Mouse (Mus musculus) adrenal gland, adult 18-20 months (tissue): ENCODE data around the gene Mctp1. TPM values are rescaled to one million over a fixed set of nuclear protein-coding genes. Genes with fewer than 3 reads are reported as not detected.
A peak's percentile ranks its signal among the peaks of the same experiment; 100 is the strongest.

Experiments
- DNase-seq, 2 experiments: peaks; one replicate each; pipeline ENCODE4 v3.0.0; 2021 to 2022; ENCODE audit warnings: low spot score in 2 of 2
- total RNA-seq, 2 experiments: library from RNA; stranded (reverse); gene quantifications; 1 replicate in 1 of 2; 2 replicates in 1 of 2; pipeline ENCODE4 v1.2.3; 2021

Mctp1 gene
- total RNA-seq, 2 experiments from 2014 or later = 1.2 to 2.4 TPM

- DNase-seq = no peak
These were observed 208.6 kb downstream of the Mctp1 start for GRCm38 (mm10) chr13:76592908-76593307.

GRCm38 (mm10) chr13:76597005-76597404, 212.7 kb downstream of the Mctp1 start:
- DNase-seq = no peak

DNA sequence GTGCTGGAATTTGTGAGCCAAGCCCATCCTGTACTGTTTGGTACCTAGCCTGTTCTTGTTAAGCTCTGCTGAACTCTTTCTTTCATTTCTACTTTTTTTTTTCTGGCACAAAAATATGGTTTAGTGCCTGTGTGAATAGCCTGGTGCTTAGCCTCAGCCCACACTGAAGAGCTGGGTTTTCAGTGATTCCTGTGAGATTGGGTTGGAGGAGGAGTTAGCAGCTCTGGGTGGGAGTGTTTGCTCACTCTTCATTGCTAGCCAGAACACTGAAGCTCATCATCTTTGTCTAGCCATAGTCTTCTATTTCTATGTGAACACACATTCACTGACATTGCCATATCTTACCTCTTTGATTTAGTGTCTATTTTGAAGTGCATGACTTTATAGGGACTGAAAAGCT, 225.1 kb downstream of the Mctp1 start:
- DNase-seq = no peak

- DNase-seq = no peak
These were observed 227.2 kb downstream of the Mctp1 start for GRCm38 (mm10) chr13:76611499-76611898.

DNA sequence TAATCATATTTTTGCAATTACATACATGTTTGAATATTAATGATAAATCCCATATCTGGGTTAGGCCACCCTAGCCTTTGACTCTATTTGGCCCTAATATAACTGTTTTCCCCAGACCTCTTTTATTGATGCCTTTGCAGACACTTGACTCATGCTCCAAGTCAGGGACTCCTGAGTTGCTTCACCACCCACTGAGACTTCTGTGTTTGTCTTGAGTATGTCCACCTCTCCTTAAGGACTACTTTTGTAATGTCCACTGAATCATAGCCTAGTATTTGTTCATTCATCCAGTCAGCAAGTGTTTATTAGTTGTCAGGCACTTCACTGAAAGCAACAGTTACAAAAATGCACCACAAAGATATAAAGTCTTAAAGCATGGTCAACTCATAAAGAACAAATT, 235.8 kb downstream of the Mctp1 start:
- DNase-seq = no peak

DNA sequence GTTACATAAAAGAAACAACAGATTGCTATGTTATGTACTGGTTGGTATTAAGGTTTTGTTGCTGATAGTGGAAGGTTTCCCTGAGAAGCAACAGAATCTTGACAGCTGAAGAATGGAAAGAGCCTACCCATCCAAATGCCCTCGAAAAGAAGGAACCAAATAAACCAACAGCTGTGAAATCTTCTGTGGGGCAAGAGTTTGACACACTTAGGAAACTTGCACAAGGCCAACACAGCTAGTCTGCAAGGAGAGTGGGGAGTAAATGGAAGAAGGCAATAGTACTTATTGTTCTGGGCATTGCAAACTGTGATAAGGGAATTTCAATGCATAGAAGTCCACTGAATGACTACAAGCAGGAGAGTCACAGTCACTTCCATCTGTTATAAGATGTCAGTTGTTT, 236.2 kb downstream of the Mctp1 start:
- DNase-seq = no peak

DNA sequence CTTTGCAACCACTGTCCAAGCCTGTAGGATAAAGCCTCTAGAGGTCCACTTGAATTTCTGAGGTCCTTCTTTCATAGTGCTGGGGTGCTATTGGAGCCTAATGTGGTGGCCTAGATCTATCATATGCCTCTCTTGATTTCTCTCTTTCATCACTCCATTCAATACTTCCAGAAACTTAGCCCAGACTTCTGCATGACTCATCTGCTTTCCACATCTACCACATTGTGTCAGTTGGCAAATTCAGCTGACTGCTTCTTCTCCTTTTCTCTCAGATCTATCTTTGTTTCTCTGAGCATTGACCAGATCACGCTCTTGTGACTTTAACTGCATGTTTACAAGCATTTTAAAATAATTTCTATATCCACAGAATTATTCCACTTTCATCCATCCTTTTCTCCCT, 249.4 kb downstream of the Mctp1 start:
- no peak for DNase-seq

DNA sequence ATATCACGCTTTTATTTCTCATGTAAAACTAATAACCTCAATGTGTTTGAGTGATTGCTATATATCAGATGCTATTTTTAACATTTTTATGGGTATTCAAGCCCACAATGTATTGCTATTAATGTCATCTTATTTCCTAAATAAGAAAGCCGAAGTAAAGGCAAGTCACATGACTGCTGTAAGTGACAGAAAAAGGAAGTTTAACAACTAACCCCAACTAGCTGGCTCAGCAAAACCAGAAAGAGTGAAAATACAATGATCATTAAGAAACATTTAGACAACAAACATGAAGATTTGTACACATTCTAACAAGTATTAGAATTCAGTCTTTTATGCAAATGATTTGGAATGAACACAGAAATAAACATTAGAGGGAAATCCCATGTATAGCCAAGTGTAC, 253.9 kb downstream of the Mctp1 start:
- no peak for DNase-seq

- no peak for DNase-seq
These were observed 275.2 kb downstream of the Mctp1 start for GRCm38 (mm10) chr13:76659523-76659922.

- DNase-seq = no peak
These were observed 297.0 kb downstream of the Mctp1 start for GRCm38 (mm10) chr13:76681286-76681685.

- DNase-seq = no peak
These were observed 305.0 kb downstream of the Mctp1 start for GRCm38 (mm10) chr13:76689349-76689748.

DNA sequence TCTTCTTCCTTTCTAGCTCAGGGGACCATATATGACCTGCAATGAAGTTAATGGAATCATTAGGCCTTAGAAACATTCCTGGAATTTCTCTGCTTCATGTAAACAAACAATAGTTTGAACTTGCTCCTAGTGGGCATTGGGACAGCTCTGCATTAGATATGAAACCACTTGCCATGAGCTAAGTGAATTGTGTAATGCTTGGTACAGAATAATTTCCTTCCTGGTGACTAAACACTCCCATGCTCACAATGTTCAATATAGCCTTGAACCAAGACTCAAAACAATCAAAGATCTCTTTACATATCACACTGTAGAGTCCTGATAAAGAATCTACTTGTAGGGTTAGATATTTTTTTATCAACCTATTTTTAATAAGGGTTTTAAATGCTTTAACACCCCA, 305.8 kb downstream of the Mctp1 start:
- DNase-seq = no peak

DNA sequence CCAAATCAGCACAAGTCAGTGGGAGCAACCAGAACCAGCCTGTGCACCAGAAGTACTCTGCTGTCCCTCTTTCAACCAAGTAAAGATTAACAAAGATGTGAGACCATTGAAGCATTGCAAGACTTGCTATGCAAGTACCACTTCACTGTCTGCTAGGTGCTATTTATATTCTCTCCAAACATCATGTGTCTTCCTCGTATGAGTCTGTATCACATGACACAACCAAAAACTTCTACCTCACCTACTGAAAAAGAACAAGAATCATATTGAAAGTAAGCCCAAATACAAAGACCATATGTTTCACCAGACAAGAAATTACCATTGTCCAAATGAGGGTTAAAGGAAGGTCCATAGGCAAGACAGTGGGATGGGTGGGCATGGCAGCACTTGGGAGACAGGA, 306.4 kb downstream of the Mctp1 start:
- no peak for DNase-seq

DNA sequence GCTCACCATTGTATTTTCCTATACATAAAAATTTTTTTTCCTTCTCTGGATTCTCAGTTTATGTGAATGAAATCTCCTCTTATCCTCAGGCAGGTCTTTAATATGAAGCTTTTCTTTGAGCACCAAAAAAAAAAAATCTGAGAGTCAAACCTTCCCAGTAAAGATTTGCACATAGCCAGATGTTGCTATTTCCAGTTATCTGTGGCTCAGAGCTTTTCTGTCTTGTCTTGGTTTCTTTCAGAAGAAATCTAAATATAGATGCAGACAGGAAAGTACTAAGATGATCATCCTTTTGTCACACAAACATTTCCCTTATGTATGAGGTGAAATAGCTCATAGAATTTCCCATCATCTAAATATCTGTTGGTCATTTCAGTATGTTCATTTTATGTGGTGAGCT, 349.7 kb downstream of the Mctp1 start:
- no peak for DNase-seq

GRCm38 (mm10) chr13:76750663-76751429, 366.5 kb downstream of the Mctp1 start:
- DNase-seq = no peak

DNA sequence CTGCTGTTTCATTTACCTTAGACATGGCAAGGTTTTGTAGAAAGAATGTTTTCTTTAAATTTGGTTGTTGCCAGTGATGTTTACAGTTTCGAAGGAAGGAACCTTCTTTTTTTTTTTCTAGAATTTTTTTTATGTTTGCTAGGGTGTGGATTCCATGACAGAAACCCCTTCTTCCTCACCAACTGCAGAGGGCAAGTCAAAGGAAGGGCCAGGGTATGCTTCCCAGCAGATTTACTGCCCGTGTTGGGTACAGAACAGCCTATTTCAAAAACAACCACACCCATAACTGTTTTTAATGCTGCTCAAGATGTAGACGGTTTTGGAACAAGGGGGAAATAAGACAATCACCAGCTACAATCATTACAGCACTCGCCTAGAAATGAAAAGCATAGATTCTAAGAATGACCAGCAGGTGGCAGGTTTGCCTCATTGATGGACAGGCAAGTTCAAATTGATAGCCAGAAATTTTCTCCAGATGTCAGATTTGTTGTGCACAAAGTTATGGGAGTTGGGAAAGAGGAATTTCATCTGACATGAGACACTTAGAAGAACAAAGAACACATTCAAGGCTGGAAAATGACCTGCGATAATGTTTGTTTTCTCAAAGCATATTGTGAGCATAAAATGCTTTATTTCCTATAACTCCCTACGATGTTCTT, 375.6 kb downstream of the Mctp1 start:
- DNase-seq = peak in 1 of 2 experiments; percentile 5

DNA sequence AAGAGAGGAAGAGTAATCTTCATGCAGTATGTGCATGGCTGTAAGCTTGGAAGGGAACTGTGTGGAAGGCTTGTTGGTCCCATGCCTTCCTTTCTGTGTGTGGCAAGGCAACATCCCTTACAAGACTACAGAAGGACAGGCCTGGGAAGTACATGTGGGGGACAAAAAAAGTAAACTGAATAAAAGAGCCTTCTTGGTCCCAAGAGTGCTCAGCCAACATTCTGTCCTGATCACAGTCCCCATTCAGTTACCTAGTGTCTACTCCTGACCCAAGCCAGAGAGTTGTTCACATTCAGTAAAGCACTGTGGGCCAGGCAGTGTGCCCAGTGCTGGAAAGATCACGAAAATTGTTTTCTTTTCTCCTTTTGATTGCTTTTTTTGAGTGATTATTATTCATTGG, 415.3 kb downstream of the Mctp1 start:
- DNase-seq = no peak

DNA sequence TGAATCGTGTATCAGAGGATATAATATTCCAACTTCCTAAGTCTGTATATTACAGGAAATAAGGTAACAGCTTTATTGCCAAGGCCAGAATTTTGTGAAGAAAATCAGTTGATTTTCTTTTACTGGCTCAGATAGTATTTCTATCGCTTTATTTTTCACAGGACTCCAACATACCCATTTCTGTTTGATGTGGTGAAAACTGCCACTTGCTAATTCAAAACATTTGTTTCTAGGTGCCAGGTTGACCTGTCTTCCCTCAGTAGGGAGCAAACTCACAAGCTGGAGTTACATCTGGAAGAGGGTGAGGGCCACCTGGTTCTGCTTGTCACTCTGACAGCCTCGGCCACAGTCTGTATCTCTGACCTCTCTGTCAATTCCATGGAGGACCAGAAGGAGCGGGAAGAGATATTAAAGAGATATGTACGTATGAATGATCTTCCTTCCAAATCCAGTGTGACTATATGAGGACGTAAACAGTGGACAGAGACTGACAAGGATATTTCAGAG, 416.8 kb downstream of the Mctp1 start:
- DNase-seq = no peak

DNA sequence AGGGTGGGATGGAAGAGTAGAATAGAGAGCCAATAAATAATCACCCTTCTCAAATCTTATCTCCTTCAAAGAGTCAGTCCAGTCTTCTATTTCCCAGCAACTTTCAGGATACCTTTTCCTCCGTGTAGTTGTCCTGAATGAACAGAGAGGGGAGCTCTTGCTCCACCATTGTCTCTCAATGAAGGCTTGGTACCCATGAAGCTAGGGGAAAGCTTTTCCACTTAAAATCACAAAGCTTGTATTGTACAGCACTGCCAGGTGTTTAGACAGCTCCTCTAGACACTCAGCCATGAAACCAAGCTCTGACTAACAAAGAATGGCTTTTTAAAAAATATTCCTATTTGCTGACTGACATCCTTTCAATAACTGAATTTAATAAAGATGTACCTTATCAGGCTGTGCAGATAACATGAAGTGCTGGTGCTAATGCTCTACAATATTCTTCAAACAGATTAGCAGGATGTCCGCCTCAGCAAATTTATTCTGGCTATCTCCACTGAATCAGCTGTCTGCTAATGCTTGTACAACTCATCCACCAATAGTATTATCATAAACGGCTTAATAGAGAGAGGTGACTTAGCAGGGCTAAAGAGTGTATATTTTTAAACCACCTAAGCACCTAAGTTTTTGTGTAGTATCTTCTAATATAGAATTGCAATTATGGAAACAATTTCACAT, 417.9 kb downstream of the Mctp1 start:
- DNase-seq = no peak

DNA sequence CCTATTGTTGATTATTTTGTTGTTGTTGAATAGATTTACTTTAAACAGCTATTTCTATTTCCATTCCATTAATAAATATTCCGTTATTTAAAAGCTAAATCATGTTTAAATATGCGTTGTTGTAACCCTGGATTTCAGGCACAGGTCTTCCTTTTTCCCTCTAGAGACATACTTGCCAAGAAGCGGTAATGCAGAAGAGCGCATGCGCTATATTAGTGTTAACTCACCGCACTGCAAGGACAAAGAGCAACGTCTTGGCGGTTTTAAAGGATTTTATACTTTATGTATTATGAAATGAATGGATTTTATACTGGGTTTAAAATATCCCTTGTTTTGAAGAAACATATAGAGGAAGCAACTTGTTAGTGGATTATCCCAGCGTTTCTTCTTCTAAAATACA, 418.6 kb downstream of the Mctp1 start:
- DNase-seq = no peak

- no peak for DNase-seq
These were observed 419.5 kb downstream of the Mctp1 start for GRCm38 (mm10) chr13:76803799-76804198.

DNA sequence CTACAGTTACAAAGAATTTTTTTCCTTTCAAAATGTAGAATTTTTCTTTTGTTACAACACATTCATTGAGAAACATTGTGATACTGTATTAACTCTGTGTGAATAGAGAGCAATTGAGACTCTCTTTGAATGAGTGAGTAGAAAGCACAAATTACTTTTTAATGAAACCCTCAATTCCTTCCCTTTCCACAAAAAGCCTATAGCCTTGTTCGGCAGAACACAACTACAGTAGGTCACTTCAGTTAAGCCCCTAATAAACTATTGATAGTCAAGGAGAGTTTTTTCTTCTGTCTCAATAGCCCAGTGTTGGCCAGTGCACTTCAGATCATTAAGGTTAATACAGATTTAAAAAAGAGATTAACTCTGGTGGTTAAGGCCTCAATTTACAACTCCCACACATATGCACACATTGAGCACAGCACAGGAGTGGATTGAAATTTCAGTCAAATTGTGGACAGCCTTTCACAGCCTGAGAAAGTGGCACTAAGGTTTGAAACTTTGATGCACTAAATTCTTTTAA, 424.6 kb downstream of the Mctp1 start:
- DNase-seq = no peak
